Mouse (Mus musculus): ENCODE data around the gene Pde9a.

- TF ChIP-seq CTCF (IDR thresholded peaks at IDR 0.05; ENCODE audit: insufficient read depth, low read depth, low read length) (no peak), POLR2A (IDR thresholded peaks at IDR 0.05; ENCODE audit: insufficient read depth, low read depth, low read length) (no peak)
Observed at GRCm38 (mm10) chr17:31436814-31437406, 50.9 kb downstream of the Pde9a start.
